Mouse (Mus musculus) brain, embryonic 14.5 days (tissue): ENCODE data around the gene Rnpep.

Experiments
- CTCF ChIP-seq: fragments of 200-500 bp; IDR thresholded peaks from 2 replicates; pipeline ENCODE4 v1.5.1; 2012; ENCODE audit warnings: inconsistent platforms, mild to moderate bottlenecking, moderate library complexity, borderline replicate concordance; ENCODE audit not compliant: insufficient read depth, insufficient read length; ENCODE audit errors: extremely low read depth
- POLR2A ChIP-seq: fragments of 200-500 bp; IDR thresholded peaks from 2 replicates; pipeline ENCODE4 v1.6.1; 2012; ENCODE audit warnings: mild to moderate bottlenecking, inconsistent platforms, borderline replicate concordance; ENCODE audit not compliant: poor library complexity, insufficient read depth, insufficient read length, severe bottlenecking; ENCODE audit errors: extremely low read depth

DNA sequence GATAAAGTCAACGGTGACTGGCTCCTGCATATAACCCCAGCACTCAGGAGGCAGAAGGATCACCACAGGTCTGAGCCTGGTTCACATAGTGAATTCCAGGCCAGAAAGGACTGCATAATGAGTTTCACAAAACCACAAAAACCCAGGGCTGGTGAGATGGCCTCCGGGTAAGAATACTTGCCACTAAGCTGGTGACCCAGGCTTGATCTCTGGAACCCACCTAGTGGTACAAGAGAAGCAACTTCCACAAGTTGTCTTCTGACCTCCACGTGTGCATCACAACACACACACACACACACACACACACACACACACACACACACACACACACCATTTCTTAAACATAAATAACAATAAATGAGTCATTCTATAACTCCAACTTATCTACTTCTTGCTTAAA is 21.6 kb downstream of the Rnpep start:
- TF ChIP-seq CTCF (no peak), POLR2A (no peak)
